Mouse (Mus musculus) mouse embryonic stem cell (cell line): Measurements from ENCODE around the gene Nlrc4.

Experiments
- in situ Hi-C, 2 experiments: fragments of 300-500 bp; cut with MboI; formaldehyde crosslinking; loops; 1 replicate in 1 of 2; 3 replicates in 1 of 2; pipeline ENCODE4 v1.14.3; 2019 to 2020; ENCODE audit warnings: low sequenced_read_pairs in 2 of 2, low pct_unique_long_range_greater_than_20kb in 1 of 2, mixed read lengths in 1 of 2; ENCODE audit not compliant: unreplicated experiment in 1 of 2

Nlrc4 gene

DNA sequence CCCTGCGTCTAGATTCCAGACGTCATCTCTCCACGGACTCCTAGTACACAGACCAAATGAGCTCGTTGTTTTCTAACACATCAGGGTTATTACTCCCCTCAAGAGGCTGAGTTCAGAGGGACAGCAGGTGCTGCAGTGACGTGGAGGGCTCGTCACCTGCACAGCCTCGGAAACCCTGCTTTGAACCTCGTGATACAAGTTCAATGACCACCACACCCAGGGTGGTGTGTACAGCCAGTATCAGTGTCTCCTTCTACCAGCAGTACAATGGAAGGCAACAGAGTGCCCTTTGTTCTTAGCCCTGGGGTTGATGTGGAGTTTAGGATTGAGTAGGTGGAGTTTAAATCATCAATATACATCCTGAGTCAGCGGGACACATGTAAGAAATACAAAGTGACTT, 21.2 kb downstream of the Nlrc4 start:
- in situ Hi-C loops: no loop called here

DNA sequence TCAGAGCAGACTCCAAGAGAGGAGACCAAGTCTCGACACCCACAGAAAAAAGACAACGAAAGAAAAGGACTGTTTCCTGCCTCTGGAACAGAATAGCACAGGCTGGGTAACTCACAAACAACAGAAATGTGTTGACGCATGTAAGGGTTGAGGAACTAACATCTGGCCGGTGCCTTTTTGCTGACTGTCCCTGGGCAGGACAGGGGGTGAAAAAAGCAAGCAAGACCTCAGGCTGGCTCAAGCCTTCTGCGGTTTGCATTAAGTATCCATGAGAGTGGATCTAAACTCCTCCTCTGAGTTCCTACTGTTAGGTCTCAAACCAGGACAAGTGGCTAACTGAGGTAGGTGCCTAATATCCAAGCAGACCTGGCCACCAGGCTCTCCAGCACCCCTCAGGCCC, 26.3 kb downstream of the Nlrc4 start:
- in situ Hi-C loops: no loop called here

DNA sequence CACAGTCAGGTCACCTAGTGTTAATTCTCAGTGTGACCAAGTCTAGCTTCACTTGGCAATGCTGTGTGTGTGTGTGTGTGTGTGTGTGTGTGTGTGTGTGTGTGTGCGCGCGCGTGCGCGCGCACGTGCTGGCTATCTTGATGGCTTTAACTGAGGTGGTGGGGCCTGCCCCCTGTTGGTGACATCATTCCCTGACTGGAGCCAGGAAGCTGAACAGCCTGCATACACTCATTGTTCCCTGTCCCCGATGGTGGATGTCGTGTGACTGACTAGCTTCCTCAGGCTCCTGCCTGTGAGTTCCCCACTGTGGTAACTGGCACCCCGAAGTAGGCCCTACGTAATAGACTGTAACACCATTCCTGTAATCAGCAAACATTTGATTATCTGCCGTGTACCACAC, 27.5 kb downstream of the Nlrc4 start:
- in situ Hi-C loops: no loop called here

DNA sequence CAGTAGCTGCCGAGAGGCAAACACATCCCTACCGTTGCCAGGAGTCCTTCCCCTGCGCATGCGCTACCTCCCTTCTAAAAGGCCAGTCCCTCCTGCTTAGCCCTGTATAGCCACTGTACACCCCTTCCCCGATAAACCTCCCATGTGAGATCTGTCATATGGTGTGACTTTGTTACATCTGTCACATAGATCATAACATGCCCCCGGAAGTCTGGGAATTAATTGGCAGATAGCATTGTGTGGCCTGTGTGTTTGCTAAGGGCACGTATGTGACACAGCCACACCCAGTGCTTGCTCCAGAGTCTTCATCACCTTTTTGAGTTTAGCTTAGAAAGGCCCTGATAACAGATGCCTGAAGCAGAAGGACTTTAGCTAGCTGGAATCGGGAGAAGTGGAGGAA, 28.9 kb downstream of the Nlrc4 start:
- in situ Hi-C loops: no loop called here

DNA sequence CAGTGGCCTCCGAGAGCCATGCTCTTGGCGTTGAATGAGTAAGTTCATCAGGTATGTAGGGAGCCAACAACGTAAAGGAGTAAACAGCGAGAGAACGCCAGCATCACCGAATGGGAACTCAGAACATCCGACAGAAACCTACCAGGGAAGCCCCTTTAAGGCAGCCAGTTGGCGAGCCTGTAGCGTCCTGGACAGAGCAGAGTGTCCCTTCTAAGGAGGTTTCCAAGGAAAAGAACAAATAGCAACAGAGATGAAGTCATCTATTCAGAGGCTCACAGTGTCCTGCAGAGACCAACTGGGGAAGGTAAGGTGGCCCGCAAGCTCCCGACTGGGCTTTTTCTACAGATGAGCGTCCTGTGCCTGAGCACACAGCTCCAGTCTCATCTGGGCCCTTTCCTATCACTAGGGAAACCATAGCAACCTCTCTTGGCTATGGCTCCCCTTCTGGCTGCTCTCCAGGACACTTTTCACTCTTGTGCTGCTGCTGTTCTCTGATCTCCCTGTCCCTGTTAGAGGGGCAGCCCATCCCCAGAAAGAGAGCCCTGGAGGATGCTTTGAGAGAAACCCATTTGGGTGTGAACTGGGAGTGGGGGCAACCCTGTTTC, 34.4 kb downstream of the Nlrc4 start:
- in situ Hi-C loops: no loop called here

DNA sequence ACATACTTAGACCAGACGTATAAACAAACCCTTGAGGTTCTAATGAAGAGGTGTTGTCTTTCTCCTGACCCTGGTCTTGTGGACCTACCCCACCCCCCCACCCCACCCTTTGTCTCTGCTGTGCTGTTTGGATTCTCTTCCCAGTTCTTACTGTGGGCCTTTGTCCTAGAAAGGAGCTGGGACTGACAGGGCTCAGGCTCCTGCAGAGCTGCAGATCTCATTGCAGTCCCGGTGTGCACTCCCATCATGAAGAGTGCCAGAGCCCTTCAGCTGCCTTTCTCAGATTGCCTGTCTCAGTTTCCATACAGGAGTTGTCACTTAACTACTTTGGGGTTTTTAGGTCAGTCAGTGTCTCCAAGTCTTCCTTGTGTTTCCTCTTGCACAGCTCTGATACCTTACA, 38.3 kb downstream of the Nlrc4 start:
- in situ Hi-C loops: no loop called here

DNA sequence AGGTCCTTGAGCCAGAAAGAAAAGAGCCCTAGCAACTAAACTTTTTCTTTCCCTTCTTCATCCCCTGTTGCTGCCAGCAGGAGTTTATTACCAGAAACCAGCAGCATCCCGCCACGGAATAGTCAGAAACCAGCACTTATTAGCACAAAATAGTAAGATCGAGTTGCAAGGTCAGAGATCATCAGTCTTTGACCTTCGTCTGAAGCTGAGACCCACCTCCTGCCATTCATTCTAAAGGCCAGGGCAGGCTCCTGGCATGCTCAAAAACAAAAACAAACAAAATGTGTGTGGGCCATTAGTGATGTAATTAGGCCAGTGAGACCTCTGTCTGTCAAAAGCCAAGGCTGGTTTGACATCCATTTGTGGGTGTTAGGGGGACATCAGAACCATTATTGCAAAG, 40.8 kb downstream of the Nlrc4 start:
- in situ Hi-C loops: no loop called here

DNA sequence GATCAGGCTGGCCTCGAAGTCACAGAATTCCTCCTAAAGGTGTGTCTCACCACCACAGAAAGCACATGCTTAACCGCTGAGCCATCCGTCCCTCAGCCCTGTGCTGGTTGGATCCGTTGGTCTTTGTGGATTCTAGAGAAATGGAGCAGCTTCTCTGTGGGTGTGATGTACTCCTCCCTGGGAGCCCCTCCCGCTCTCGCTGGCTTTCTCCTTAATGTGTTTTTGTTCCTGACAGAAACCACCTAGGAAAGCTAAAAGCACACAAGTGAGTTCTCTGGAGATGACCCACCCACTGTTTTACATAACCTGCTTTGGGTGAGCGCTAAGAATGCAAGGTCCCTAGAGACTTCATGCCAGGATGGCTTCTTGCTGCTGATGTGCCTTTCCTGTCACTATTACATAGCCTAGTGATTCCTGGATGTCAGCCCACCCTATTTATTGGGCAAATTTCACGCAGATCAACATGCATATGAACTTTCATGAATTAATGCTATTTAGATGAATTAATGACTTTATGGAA, 42.0 kb downstream of the Nlrc4 start:
- in situ Hi-C loops: no loop called here

DNA sequence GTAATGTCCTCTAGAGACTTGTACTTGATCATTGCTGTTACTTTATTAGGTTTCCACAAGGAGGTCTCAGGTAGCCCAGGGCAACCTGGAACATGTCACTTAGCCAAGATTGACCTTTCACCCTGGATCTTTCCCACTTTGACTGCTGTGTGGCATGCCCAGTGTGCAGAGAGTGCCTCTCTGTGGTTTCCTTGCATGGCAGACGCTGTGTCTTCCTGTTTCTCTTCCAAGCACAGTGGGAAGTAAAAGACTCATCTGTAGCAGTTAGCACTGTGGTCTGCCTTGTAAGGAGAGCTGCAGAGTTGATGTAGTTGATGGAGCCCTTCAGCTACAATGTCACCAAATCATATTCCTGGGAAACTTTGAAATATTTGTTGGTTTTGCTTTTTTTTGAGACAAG, 44.3 kb downstream of the Nlrc4 start:
- in situ Hi-C loops: no loop called here

DNA sequence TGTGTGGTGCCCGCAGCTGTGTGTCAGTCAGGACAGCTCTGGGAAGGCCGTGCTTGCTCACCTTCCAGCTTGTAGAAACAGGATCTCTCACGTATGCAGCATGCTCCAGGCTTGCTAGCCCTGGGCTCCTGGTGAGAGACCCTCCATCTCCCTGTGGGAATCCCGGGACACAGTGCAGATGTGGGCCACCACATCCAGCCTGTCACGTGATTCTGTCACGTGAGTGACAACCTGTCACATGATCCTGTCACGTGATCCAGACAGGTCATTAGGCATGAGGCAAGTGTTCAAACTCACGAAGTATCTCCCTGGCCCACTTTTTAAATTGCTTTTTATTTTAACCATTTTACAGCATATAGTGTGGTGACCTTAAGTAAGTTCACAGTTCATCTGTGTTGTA, 45.6 kb downstream of the Nlrc4 start:
- in situ Hi-C loops: no loop called here

DNA sequence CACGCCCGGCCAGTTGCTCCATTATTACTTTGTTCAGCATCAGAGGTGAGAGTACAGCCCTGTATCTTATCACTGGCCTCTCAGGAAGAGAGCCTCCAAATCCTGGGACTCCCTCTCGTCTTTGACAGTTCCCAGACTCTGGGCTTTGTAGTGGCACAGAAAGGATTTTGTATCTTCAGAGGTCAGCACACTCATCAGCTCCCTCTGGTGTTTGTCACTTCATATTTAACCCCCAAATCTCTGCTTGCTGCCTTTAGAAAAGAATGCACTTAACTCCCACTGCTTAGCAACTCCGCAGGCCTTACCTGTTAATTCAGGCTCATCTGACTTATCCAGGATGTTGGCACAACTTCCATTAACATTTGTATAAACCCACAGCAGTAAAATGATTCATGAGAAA, 49.2 kb downstream of the Nlrc4 start:
- in situ Hi-C loops: no loop called here

DNA sequence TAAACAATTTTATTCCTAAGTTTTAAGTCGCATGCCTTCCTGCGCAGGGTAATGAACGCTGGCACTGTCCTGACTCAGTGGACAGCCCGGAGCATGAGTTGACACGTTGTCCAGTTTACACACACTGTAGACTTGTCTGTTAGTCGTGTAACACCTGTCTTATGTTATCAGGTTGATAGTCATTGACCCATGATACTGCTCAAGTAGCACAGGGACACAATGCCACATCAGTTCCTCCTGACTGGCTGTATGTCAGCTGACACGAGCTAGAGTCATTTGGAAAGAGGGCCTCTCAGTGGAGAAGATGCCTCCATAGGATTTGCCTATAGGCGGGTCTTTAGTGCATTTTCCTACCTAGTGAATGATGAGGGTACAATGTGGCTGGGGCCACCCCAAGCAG, 52.5 kb downstream of the Nlrc4 start:
- in situ Hi-C loops: no loop called here

DNA sequence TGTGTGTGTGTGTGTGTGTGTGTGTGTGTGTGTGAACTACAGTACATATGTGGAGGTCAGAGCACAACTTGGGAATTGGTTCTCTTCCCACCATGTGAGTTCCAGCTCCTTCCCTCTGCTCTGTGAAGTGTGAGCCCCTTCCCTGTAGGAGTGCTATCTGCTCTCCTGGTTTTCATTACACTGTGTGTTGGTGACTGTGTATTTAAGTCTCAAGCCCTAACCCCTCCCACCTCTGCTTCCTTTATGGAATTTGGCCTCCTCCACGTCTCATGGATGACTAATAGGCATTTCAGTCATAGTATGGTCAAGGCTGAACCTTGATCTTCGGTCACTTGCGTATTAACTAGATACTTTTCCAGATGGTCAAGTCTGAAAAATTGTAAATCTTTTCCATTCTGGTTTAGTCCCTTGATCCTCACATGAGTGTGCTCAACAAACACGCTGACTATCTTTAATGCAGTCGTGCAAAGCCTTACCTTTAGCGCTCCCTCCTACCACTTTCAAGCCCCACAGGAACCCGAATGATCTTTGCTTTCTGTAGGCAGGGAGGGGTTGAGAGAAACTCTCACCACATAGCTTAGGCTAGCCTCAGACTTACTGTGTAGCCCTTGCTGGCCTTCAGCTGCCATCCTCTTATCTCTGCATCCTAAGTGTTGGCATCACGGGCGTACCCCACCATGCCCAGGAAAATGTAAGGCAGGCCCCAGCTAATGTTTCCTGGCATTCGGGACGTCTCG, 56.3 kb downstream of the Nlrc4 start:
- in situ Hi-C loops: no loop called here

DNA sequence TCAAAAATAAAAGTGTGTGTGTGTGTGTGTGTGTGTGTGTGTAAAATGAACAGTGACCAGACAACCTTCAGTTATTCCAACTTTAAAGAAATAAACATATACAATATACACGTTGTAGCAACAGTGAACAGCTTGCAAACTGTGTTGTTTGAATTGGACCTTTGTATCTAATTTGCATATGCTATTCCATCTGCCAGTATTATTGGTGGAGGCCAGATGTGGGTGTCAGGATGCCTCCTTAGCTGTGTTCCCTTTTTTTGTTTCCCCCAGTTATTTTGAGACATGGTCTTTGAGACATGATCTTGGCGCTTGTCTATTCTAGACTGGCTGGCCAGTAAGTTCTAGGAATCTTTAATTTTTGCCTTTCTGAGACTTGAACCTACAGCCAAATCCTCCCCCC, 61.8 kb downstream of the Nlrc4 start:
- in situ Hi-C loops: no loop called here

DNA sequence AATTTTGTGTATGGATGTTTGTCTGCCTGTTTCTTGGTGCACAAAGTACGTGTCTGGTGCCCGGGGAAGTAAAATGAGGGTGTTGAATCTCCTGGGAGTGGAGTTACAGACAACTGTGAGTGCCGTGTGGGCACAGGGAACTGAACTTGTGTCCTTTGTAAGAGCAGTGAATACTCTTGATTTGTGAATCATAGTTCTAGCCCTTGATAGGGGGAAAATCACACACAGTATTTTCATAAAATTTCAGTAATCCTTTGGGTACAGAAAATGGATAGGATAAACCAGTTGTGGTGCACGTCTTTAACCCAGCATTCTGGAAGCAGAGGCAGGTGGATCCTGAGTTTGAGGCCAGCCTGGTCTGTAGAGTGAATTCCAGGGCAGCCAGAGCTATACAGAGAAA, 62.2 kb downstream of the Nlrc4 start:
- in situ Hi-C loops: no loop called here

DNA sequence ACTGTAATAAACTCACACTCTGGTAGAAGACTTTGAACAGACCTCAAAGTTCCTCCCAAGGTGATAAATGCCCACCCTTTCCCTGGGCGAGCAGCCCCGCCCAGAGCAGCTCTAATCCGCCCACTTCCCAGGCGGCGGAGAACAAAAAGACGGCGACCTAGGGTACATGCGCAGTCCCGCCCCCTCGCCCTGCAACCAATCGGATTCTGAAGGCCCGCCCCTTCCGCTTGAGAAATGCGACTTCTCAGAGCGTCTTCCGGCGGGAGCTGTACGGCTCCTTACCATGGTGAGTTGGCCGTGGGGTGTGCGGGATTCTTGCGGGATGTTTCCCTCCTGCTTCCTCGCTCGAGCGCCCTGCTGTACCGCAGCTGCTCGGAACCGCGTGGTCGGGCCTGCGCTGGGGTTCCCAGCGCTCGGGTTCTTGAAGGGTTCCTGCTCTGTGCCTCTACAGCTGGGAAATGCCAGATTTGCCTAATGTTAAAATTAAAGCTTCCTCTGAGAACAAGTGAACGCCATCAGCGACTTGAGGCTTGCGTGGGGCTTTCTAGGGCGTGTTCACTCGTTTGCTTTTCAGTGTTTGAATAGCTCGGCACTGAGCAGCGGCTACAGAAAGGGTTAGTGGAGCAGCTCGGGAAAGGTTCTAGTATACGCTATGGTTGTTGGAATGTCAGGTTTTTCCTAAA, 63.4 kb downstream of the Nlrc4 start, which contains the start of gene Slc30a6:
Slc30a6 (plus strand) TSS at position 226 of the 683 bp plus-strand sequence.
- in situ Hi-C loops: no loop called here

DNA sequence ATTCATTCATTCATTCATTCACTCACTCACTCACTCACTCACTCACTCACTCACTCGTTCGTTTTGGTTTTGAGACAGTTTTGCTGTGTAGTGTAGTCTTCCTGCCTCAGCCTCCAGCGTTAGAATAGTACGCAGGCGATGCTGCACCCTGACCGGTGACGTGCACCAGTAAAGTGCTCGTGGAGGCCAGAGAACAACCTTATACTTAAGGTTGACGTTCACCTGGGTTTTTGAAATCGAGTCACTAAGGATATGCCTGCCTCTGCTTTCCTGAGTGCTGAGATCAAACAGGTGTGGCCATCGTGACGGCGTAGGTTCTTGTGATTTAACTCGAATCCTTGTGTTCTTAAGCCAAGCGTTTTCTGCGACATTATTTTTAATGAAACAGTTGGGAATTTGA, 64.1 kb downstream of the Nlrc4 start:
- in situ Hi-C loops: no loop called here

DNA sequence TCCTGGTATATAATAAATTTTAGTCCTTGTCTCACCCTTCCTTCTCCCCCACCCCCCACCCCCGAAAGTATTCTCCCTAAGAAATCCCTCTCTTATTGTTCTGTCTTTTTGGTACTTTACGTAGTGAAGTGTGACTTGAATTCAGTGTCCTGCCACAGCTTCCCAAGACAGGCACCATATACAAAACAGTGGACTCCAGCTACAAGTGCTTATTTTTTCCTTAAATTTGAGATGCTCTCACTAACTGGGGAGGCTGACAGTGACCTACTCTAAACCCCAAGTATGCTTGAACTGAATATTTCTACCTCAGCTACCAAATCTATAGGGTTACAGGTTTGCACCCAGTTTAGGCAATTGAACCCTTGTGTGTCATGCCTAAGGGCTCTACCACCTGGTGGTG, 64.6 kb downstream of the Nlrc4 start:
- in situ Hi-C loops: no loop called here

DNA sequence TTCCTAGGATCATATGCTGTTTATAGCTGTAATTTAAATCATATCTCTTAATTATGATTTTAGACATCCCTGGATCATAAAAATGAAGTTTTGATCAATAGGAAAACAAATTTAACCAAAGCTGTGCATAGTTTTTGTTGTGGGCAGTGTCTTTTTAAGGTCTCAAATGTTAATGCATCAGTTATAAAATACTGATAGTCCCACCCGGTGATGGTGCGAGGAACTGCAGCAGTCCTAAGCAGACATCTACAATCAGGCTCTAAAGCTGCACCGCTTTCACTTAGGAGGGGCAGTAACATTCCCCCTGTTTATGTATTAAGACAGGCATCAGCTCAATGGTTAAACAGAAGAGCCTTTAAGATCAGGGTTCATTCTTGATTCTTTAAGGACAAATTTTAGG, 69.1 kb downstream of the Nlrc4 start:
- in situ Hi-C loops: no loop called here

DNA sequence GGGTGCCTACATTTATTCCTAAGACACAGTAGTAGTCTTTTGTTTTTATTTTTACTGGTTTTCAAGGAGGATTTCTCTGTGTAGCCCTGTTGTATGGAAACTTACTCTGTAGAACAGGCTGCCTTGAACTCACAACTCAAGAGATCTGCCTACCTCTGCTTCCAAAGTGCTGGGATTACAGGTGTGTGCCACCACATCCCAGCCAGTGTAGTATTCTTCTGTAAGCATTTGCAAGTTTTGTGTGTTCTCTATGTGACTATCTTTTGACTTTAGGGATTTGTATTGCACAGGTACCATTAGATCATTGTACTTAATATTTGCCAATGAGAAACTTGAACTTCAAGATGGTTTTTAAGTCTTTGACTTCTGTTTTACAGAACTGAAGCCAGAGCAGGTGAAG, 72.3 kb downstream of the Nlrc4 start:
- in situ Hi-C loops: no loop called here
